Mouse (Mus musculus) embryonic facial prominence, embryonic 12.5 days (tissue): ENCODE data around the gene Ccdc88b. TPM values are rescaled to one million over a fixed set of nuclear protein-coding genes. Genes with fewer than 3 reads are reported as not detected.

ENCODE experiments used
- ATAC-seq: fragments of 200-750 bp; cut with Nextera tagmentation; 2 replicates; pipeline ENCODE4 v1.8.0; 2017; ENCODE audit not compliant: insufficient number of reproducible peaks, insufficient read depth, low FRiP score, low TSS enrichment
- H3K27ac ChIP-seq: fragments of 300-500 bp; sonication (generic); 2 replicates; pipeline ENCODE4 v1.5.1; 2016; ENCODE audit warnings: mild to moderate bottlenecking
- H3K27me3 ChIP-seq: fragments of 300-500 bp; sonication (generic); 2 replicates; pipeline ENCODE4 v1.6.1; 2016; ENCODE audit warnings: mild to moderate bottlenecking, moderate library complexity
- H3K36me3 ChIP-seq: fragments of 300-500 bp; sonication (generic); 2 replicates; pipeline ENCODE4 v1.6.1; 2016; ENCODE audit warnings: mild to moderate bottlenecking
- H3K4me1 ChIP-seq: fragments of 300-500 bp; sonication (generic); 2 replicates; pipeline ENCODE4 v1.6.1; 2016
- H3K4me2 ChIP-seq: fragments of 300-500 bp; sonication (generic); replicated peaks from 2 replicates; pipeline ENCODE4 v1.6.1; 2016; ENCODE audit warnings: mild to moderate bottlenecking, moderate library complexity
- H3K4me3 ChIP-seq: fragments of 300-500 bp; sonication (generic); 2 replicates; pipeline ENCODE4 v1.5.1; 2016; ENCODE audit warnings: mild to moderate bottlenecking
- H3K9ac ChIP-seq: fragments of 300-500 bp; sonication (generic); 2 replicates; pipeline ENCODE4 v1.6.1; 2016; ENCODE audit warnings: mild to moderate bottlenecking, moderate library complexity
- H3K9me3 ChIP-seq: fragments of 300-500 bp; sonication (generic); 2 replicates; pipeline ENCODE4 v1.6.1; 2016; ENCODE audit warnings: mild to moderate bottlenecking, moderate library complexity
- WGBS: fragments of 180-500 bp; shearing (Covaris S2); methylation state at CpG from one replicate; pipeline ENCODE4 v1.1.7; 2016; 5-methylcytosine and 5-hydroxymethylcytosine counted together
- polyA plus RNA-seq: library from polyadenylated mRNA; unstranded; fragments of >200 nt; fragmentation: Nextera tagmentation; extraction: Ambion mirVana; gene quantifications from 2 replicates; pipeline ENCODE4 v1.2.1, GENCODE M21; 2016

Ccdc88b gene
- polyA plus RNA-seq, 1 experiment from 2014 or later = 0.70 TPM

DNA sequence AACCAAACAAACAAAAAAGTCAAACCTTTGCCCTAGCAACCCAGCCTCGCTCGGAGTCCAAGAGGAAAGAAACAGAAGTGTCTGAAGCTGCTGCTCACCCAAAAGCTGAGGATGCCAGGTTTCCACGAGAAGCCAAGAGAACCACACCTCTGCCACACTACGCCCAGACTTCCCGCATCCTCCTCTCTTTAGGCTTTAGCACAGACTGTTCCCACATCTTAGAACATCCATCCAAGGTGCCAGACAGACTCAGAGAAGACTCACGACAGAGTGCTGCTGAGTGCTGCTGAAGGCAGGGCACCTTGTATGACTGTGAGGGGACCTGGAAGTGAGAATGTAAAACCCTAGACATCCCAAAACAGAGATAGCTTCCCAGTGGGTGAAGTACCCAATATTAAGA lies 17.8 kb upstream of the Ccdc88b start:
- no peaks in the 10 kb centered on the region for H3K36me3 ChIP-seq
- no peak overlapping the region for H3K9ac ChIP-seq
- WGBS = 83% methylated on average over 6 of the region's 6 CpGs

DNA sequence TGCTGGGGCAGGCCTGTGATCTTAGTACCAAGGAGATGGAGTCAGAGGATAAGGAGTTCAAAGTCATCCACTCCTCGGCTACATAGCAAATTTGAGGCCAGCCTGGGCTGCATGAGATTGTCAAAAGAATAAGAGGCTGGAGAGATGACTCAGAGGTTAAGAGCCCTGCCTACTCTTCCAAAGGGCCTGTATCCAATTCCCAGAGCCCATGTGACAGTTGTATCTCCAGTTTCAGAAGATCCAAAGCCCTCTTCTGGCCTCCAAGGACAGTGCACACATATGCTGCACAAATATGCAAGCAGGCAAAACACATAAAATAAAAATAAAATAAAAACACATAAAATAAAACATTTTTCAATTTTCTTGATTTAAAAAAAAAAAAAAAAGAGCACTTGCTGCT lies 16.2 kb upstream of the Ccdc88b start:
- Histone ChIP-seq H3K4me2 (no peak overlapping the region), H3K27ac (no peak overlapping the region), H3K36me3 (no peaks in the 10 kb centered on the region), H3K27me3 (no peaks in the 10 kb centered on the region), H3K4me3 (no peak overlapping the region), H3K9me3 (no peaks in the 10 kb centered on the region), H3K9ac (no peak overlapping the region), H3K4me1 (no peaks in the 10 kb centered on the region)
- no peak for ATAC-seq
- WGBS = 83% methylated on average over 1 of the region's 1 CpGs

More for the DNA sequence above, 17.8 kb upstream of the Ccdc88b start:
- Histone ChIP-seq H3K9me3 (peaks cover 3% of the 10 kb centered on the region; the same call in 1 of the 2 replicates), H3K4me1 (no peaks in the 10 kb centered on the region), H3K27me3 (no peaks in the 10 kb centered on the region), H3K27ac (no peak overlapping the region), H3K4me3 (no peak overlapping the region), H3K4me2 (no peak overlapping the region)
- ATAC-seq = no peak

DNA sequence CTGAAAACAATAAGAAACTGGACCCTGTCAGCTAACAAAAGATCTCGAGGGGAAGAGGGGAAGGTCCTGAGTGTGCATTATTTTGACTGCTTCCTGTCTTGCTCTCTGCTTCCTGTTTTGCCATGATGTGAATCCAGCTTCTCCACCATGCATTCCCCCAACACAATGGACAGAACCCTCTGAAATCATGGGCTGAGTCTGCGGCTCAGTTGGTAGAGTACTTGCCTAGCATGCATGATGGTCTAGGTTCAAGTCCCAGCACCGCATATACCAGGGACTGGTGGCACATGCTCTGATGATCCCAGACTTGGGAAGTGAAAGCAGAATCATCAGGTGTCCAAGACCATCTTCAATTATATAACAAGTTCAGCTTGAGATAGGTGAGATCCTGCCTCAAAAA lies 14.7 kb upstream of the Ccdc88b start:
- Histone ChIP-seq H3K4me1 (no peaks in the 10 kb centered on the region), H3K4me3 (no peak overlapping the region), H3K9me3 (no peaks in the 10 kb centered on the region), H3K36me3 (no peaks in the 10 kb centered on the region), H3K27me3 (no peaks in the 10 kb centered on the region), H3K4me2 (no peak overlapping the region), H3K27ac (no peak overlapping the region), H3K9ac (no peak overlapping the region)
- WGBS = 70% methylated on average over 3 of the region's 3 CpGs
- no peak for ATAC-seq

DNA sequence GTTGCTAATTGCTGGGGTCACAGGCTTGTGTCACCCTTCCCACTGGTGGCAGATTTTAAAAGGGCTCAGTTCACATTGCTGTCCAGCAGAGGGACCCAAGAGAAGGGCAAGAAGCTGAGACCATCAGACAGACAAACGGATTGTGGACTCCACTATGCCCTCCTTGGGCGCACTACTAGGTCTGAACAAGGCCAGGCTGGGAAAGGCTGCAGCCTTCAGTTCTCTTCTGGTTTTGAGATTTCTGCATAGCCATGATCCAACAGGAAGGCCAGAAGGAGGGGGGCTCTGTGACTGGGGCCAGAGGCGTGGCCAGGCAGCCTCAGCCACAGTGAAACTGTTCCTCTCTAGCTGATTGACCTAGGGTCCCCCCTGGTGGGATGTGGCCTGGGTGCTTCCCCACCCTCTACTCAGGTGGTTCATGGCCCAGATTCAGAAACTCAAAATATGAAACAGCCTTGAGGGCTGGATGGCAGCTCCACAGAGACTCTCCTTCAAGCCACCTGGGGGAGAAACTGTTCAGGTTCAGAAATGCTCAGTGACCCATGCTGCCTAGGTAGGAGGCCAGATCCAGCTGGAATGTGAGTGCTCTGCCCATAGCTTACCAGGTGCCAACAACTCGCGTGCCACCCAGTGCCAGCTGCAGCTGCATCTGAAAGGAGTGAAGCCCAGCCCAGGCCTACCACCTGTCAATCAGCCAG lies 13.7 kb upstream of the Ccdc88b start:
- no peaks in the 10 kb centered on the region for H3K27me3 ChIP-seq
- no peak overlapping the region for H3K27ac ChIP-seq
- no peaks in the 10 kb centered on the region for H3K9me3 ChIP-seq
- H3K4me3 ChIP-seq = no peak overlapping the region
- ATAC-seq = no peak
- H3K9ac ChIP-seq = no peak overlapping the region
- no peaks in the 10 kb centered on the region for H3K36me3 ChIP-seq
- H3K4me2 ChIP-seq = no peak overlapping the region
- no peaks in the 10 kb centered on the region for H3K4me1 ChIP-seq
- WGBS = 63% methylated on average over 5 of the region's 5 CpGs

DNA sequence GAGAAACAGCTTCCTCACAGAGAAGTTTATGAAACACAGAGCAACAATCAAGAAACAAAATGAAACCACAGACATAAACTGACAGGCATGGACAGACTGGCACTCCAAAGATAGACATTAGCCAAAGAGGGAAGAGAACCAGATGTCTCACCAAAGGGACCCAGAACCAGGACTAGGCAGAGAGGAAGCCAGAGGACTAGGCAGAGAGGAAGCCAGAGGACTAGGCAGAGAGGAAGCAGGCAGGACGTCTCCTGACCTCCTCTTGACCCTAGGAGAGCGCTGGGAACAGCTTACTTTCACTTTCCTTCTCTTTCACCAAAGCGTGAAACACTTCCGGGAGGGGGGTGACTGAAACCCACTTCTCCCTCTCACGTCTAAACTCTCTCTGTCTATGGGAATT lies 11.3 kb upstream of the Ccdc88b start:
- no peak overlapping the region for H3K4me3 ChIP-seq
- no peaks in the 10 kb centered on the region for H3K27me3 ChIP-seq
- no peaks in the 10 kb centered on the region for H3K9me3 ChIP-seq
- no peak overlapping the region for H3K27ac ChIP-seq
- H3K4me1 ChIP-seq = no peaks in the 10 kb centered on the region
- H3K4me2 ChIP-seq = peak overlapping the region; percentile 22; the same call in 1 of the 2 replicates
- WGBS = 4% methylated on average over 5 of the region's 5 CpGs
- no peak for ATAC-seq
- no peak overlapping the region for H3K9ac ChIP-seq
- H3K36me3 ChIP-seq = no peaks in the 10 kb centered on the region

DNA sequence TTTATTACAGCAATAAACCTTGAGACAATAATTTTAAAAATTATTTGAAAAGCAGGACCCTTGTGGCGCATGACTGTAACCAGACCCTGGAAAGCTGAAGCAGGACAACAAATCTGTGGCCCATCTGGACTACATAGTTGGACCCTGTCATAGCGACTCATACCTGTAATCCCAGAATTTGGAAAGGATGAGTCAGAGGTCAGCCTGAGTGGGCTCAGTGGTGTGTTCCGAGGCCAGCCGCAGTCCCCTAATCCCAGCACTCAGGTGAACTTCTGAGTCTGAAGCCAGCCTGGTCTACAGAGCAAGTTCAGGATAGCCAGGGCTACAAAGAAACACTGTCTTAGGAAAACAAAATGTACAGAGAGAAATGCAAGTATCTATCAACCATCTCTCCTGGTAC lies 3.4 kb upstream of the Ccdc88b start:
- ATAC-seq = no peak
- Histone ChIP-seq H3K27ac (no peak overlapping the region), H3K4me2 (no peak overlapping the region), H3K9ac (no peak overlapping the region), H3K9me3 (no peaks in the 10 kb centered on the region), H3K4me1 (no peaks in the 10 kb centered on the region), H3K4me3 (no peak overlapping the region), H3K36me3 (no peaks in the 10 kb centered on the region), H3K27me3 (no peaks in the 10 kb centered on the region)
- WGBS = 85% methylated on average over 4 of the region's 4 CpGs

DNA sequence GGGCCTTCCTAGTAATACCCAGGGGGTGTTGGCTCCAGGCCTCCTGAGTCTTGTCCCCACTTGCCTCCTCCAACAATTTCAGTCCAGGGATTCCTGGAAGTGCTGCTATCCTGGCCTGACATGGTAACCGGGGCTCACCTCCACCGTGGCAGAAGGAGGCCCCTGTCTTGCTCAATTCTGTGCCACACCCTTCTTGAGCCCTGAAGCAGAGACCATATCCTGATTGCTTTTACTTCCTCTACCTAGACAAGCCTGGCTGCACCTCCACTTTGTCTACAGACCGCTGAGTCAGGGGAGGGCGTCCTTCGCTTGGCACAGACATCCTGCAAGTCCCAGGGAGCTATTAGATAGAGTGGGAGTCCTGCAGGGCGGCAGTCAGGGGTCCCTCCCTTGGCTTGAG lies 2.7 kb upstream of the Ccdc88b start:
- peaks cover 4% of the 10 kb centered on the region for H3K27me3 ChIP-seq
- no peaks in the 10 kb centered on the region for H3K9me3 ChIP-seq
- WGBS = 76% methylated on average over 6 of the region's 6 CpGs
- no peak for ATAC-seq
- H3K4me1 ChIP-seq = peaks cover under 1% of the 10 kb centered on the region; the same call in 1 of the 2 replicates
- no peak overlapping the region for H3K4me3 ChIP-seq
- H3K9ac ChIP-seq = no peak overlapping the region
- no peaks in the 10 kb centered on the region for H3K36me3 ChIP-seq
- no peak overlapping the region for H3K4me2 ChIP-seq
- no peak overlapping the region for H3K27ac ChIP-seq

DNA sequence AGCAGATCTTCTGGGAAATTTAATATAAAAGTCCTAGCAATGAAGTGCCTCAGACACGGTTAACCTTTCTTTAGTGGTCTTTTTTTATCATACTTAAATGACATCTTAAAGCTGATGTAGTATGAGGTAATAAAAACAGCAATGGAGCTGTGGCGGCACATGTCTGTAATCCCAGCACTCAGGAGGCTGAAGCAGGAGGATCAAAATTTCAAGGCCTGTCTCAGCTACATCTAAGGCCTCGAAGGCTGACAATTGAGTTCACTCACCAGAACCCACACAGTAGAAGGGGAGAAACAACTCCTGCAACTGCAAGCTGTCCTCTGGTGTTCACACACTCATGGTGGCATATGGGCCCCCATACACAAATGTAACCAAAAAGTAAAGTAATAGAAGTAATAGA lies 2.0 kb upstream of the Ccdc88b start:
- Histone ChIP-seq H3K27ac (no peak overlapping the region), H3K4me1 (peaks cover 6% of the 10 kb centered on the region; the same call in 1 of the 2 replicates), H3K9me3 (no peaks in the 10 kb centered on the region), H3K4me3 (no peak overlapping the region), H3K36me3 (no peaks in the 10 kb centered on the region), H3K4me2 (no peak overlapping the region), H3K27me3 (peaks cover 6% of the 10 kb centered on the region), H3K9ac (no peak overlapping the region)
- WGBS = 84% methylated on average over 3 of the region's 3 CpGs
- ATAC-seq = no peak

DNA sequence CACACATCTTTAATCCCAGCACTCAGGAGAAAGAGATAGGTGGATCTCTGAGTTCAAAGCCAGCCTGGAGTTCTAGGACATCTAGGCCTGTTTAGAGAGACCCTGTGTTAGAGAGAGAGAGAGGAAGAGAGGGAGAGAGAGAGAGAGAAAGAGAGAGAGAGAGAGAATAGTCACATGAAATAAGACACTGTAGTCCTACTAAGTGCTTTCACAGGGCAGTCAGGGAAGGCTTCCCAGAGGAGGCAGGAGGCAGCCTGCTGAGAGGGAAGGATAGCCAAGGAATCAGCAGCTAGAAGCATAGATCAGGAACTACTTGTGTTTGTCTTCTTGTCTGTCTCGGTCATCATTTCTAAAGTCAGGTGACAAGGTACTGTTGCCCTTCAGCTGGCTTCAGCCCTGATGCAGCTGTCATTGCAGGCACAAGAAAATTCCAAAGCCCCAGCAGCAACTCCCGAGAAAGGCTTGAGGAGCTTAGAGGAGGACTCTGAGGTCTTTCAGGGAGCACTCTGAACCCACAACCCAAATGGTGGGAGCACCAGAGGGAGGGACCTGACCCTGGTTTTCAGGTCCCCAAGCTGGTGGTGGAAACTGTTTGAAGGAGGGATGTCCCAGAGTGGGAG lies 1.1 kb upstream of the Ccdc88b start:
- Histone ChIP-seq H3K27me3 (peaks cover 6% of the 10 kb centered on the region), H3K4me1 (peaks cover 6% of the 10 kb centered on the region; the same call in 1 of the 2 replicates), H3K9me3 (no peaks in the 10 kb centered on the region), H3K9ac (no peak overlapping the region), H3K4me2 (no peak overlapping the region), H3K27ac (no peak overlapping the region), H3K36me3 (no peaks in the 10 kb centered on the region), H3K4me3 (no peak overlapping the region)
- ATAC-seq = no peak
- 68% methylated on average over 2 of the region's 2 CpGs for WGBS

DNA sequence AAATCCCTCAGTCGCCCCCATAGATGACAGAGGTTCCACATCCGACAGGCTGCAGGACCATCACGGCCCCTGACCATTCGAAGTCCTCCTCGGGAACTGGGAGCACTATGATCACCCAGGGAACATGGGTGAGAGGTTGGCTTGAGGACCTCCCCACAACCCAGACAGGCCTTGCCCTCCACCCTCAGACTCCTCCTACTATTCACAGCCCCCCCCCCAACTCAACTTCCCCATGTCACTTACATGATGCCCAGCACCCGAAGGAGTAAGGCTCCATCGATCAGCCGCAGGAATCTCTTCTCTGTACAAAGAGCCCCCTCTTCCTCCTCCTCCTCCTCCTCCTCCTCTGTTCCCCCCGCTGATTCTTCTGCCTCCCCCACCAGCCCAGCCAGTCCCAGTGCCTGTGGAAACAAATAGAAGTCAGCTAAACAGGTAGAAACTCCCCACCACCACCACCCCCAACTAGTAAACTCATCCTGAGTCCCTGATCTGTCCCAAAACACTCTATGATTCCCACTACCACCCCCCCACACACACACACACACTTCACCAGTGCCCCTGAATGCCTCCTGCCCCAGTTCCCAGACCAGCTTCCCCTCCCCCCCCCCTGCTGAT lies 513 bp downstream of the Ccdc88b start:
- Histone ChIP-seq H3K9ac (no peak overlapping the region), H3K27me3 (peaks cover 6% of the 10 kb centered on the region), H3K9me3 (no peaks in the 10 kb centered on the region), H3K36me3 (no peaks in the 10 kb centered on the region), H3K4me2 (no peak overlapping the region), H3K4me1 (peaks cover 6% of the 10 kb centered on the region; the same call in 1 of the 2 replicates), H3K27ac (no peak overlapping the region), H3K4me3 (no peak overlapping the region)
- 79% methylated on average over 9 of the region's 9 CpGs for WGBS
- ATAC-seq = no peak

DNA sequence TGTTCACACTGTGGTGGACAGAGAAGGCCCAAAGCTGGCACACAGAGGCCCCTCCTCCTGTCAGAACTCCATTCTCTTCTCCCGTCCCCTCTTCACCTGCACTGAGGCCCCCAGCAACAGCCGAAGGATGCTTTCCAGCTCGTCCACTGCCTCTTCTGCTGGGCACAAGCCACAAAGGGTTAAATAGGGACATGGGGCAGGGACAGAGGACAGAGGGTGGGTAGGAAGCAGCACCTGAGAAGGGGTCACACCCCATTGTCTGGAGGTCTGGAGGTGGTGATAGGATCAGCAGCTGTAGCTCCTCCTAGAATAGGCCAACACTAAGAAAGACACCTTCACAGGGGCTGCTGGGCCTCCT lies 1.0 kb downstream of the Ccdc88b start:
- H3K36me3 ChIP-seq = no peaks in the 10 kb centered on the region
- ATAC-seq = no peak
- no peak overlapping the region for H3K4me3 ChIP-seq
- H3K4me1 ChIP-seq = peaks cover 6% of the 10 kb centered on the region; the same call in 1 of the 2 replicates
- 61% methylated on average over 3 of the region's 3 CpGs for WGBS
- H3K4me2 ChIP-seq = no peak overlapping the region
- H3K9me3 ChIP-seq = no peaks in the 10 kb centered on the region
- H3K9ac ChIP-seq = no peak overlapping the region
- H3K27ac ChIP-seq = no peak overlapping the region
- peaks cover 6% of the 10 kb centered on the region for H3K27me3 ChIP-seq
